Mouse (Mus musculus): ENCODE measurements around the gene Supt5. TPM values are rescaled to one million over a fixed set of nuclear protein-coding genes. Genes with fewer than 3 reads are reported as not detected.
A peak's percentile ranks its signal among the peaks of the same experiment; 100 is the strongest.

The Supt5 gene
- total RNA-seq, 2 experiments from 2014 or later, result 52.8 to 52.9 TPM

DNA sequence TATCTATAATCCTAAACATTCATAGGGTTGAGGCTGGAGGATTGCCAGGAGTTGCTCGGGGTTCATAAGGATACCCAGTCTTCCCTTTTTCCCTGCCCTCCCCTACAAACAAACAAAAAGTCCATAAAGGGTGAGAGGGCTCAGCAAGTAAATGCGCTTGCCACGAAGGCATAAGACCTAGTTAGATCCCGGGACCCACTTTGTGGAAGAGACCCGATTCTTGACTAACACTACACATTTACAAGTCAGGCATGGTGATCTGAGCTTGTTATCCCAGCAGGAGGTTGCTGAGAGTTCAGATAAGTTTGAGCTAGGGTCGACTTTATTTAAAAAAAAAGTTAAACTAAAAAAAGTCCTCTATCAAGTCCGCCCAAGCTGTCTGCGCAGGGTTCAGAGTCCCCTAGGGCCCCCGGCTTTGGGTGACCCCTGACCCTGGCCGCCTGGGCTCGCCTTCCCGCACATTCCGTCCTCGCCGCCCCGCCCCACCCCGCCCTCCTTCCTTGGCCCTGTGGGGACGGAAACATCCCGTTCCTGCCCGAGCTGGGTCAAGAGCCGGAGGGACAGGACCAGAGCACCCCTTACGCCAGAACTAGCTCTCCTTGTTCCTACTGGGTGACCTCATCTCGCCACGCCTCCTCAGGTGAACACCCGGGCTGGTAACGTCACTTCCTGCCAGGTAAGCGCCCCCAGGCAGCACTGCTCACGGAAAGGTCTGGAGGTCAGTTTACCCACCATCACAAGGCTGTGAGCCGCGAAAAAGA lies 37.6 kb upstream of the Supt5 start:
- intact Hi-C loops (cut with DNase I), result no loop called here
- peak; percentile 84 for DNase-seq (ENCODE audit: low spot score)

DNA sequence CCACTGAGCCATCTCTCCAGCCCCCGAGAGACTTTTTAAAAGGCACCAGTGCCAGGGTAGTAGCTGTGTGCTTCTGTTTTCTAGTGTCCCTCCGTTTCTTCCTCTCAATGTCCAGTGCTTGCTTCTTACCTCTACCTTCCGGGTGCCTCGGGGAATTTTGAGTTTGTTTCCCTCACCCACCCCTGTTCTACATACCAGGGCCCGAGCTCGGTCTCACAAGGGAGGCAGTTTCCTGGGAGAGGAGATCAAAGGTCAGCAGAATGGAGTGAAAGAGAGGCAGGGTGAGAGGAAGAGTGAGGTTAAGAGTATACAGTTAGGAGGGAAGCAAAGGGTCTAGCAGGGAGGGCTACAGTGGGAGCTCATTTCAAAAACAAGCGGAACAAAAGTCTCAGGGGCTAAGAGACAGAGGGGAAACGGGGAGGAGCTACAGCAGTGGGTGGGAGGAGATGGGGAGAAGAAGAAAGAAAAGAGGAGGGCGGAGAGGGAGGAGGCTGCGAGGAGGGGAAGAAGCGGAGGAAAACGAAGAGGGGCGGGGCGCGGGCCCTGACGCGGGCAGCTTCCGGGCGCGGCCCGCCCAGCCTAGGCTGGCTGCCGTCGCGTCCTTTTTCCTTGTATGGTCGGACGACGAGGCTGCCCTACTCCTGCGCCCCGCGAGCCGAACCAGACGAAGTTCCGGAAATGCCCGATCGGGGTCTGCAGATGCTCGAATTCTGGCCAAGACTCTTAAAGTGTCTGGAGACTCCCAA lies 36.8 kb upstream of the Supt5 start:
- intact Hi-C loops (cut with DNase I), result no loop called here

DNA sequence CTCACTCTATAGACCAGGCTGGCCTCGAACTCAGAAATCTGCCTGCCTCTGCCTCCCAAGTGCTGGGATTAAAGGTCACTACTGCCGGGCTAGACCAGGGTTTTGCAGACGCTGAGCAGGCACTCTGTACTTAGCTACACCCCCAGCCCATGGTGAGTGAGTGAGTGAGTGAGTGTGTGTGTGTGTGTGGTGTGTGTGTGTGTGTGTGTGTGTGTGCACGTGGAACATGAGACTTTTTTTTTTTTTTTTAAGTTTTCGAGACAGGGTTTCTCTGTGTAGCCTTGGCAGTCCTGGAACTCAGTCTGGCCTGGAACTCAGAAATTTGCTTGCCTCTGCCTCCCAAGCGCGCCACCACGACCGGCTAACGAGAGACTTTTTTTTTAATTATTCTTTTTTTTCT lies 36.1 kb upstream of the Supt5 start:
- intact Hi-C loops (cut with DNase I), result no loop called here

More for the DNA sequence above, 36.8 kb upstream of the Supt5 start:
- peak; percentile 92 for DNase-seq (ENCODE audit: low spot score)

DNA sequence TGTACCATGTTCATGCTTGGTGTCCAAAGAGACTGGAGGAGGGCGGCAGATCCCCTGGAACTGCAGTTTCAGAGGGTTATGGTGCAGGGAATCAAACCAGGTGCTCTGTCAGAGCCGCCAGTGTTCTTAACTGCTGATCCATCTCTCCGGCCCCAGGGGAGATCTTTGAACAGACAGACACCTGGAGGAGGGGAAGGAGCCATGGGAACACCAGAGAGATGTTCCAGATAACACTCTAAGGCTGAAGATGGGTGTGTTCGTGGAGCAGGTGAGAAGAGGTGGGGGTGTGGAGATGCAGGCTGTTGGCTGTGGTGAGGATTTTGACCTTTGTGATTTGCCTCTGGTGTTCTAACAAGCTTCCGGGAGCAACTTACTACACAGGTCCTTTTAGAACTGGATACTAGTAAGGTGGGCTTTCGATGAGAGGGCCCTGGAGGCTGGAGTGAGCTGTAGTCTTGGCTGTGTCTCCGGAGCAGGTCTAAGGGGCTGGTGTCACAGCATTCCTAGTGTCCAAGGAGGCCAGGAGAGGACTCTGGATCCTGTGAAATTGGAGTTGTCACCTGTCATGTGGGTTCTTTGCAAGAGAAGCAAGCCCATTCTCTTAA lies 35.4 kb upstream of the Supt5 start:
- intact Hi-C loops (cut with DNase I), result loop anchor here (1.0 kb wide), 1 partner anchor 12 kb away; no protein-coding TSS in a partner anchor
- no peak for DNase-seq (ENCODE audit: low spot score)

More for the DNA sequence above, 36.1 kb upstream of the Supt5 start:
- no peak for DNase-seq (ENCODE audit: low spot score)

DNA sequence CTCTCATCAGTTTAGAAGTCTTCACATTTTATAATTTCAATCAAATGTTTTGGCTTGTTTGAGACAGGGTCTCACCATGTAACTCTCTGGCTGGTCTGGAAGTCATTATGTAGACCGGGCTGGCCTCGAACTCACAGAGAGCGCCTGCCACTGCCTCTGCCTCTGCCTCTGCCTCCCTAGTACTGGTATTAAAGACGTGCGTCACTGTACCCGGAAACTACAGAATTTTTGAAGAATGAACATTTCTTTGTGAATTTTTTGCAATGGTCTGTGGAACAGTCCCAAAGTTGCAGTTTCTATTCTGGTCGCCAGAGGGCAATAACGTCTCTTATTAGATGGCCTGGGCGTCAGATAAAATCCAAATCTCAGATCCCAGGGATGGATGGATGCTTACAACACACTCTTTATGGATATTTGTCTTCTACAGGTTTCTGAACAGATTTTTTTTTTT lies 34.6 kb upstream of the Supt5 start:
- intact Hi-C loops (cut with DNase I), result loop anchor here (1.0 kb wide), 1 partner anchor 13 kb away; no protein-coding TSS in a partner anchor
- DNase-seq (ENCODE audit: low spot score), result no peak

DNA sequence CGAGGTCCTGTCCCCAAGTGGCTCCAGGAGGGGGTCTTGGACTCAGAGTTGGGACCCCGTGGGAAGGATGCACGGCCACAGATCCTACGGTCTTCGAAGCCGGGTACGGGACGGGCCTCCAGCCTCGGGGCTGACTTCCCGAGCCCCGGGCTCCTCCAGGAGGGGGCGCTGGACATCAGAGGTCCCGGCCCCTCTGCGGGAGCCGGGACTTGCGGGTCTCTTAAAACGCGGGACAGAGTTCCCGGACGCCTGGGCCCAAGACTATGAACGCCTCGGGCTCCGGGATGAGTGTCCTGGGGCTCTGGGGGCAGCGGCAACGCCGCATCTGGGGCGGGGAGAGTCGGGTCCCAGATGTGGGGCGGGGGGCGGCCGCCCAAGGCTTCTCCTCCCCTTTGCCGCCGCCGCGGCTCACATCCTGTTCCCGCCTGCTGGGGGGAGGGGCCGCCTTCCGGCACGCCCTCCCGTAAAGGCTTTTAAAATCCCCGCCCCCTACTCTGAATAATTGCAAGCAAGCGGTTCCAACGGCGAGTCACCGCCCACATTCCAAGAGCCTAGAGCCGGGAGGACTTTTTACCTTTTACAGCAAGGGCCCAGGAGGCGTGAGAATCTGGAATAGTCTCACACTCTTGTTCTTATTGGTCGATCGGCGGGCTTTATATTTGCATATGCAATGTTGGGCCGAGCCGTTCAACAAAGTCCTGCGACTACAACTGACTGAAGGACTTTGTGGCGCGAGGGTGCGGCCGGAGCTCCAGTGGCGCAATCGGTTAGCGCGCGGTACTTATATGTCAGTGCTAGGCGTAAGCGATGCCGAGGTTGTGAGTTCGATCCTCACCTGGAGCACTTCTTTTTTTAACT lies 33.9 kb upstream of the Supt5 start, which contains the start of gene Plekhg2:
TSS of gene Plekhg2 (minus strand) at position 349 of the 858 bp plus-strand sequence.
- DNase-seq (ENCODE audit: low spot score), result peak; percentile 98
- intact Hi-C loops (cut with DNase I), result loop anchor here (1.0 kb wide), 1 partner anchor 14 kb away; no protein-coding TSS in a partner anchor

DNA sequence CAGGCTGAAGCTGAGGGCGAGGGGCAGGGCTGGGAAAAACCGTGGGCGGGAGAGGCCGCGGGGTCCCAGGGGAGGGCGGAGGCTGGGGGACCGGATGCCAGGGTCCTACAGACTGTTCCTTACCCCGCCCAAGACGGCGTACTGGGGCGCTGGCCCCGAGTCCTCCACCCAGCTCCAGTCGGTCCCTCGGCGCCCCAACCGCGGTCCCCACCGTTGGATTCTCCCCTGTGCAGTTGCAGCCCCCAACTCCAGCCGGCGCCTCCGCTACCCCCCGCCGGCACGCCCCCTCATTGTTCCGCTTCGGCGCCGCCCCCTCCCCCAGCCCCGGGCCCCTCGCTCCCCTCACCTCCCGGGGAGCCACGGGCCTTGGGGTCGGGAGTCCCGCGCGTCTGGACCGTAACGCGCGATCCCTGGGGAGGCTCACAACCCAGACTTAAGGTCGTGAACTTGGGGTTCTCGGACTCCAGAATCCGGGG lies 33.0 kb upstream of the Supt5 start:
- DNase-seq (ENCODE audit: low spot score), result peak; percentile 79
- intact Hi-C loops (cut with DNase I), result loop anchor here (2.0 kb wide), 1 partner anchor 21 kb away; the partner anchor contains the start of gene Rps16

DNA sequence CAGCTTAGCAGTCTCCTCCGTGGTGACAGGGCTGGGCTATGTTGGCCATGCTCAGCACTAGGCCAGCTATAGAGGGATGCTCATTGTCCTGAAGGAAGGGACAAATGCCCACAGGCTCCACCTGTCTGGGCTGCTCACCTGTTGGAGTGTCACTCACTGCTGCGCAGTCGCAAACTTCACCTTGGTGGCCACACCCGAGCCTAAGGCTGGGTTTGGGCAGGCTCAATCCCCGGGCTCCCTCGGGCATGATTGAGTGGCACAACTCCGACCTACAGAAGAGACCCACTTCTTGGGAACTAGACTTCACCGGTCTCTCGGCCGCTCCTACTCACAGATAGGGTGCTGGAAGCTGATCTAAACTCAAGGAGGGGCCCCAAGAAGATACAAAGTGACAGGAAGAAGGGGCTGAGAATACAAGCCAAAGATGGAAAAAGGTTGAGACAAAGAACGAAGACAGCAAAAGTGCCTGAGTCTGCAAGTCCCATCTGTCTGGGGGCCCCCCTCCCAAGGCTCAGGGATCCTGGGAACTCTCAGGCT lies 32.5 kb upstream of the Supt5 start:
- intact Hi-C loops (cut with DNase I), result loop anchor here (2.0 kb wide), 1 partner anchor 20 kb away; the partner anchor contains the start of gene Rps16
- no peak for DNase-seq (ENCODE audit: low spot score)

DNA sequence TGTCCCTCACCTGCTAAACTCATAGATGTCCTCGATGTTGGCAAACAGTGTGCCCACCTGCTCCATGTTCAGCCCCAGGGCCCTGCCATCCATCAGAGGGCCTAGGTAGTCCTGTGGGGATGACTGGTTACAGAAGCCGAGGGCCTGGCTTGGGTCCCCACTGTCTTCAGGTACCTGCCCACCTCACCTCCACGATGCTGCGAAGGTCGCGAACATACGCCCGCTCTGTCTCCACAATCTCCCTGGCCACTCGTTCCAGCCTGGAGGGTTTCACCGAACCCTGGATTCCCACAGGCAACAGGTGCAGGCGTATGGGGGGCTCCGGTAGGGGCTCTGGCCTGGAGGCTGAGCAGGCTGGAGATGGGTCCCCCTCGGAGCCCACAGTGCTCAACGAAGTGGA lies 31.5 kb upstream of the Supt5 start:
- intact Hi-C loops (cut with DNase I), result loop anchor here (2.0 kb wide), 1 partner anchor 19 kb away; the partner anchor contains the start of gene Rps16
- DNase-seq (ENCODE audit: low spot score), result no peak

DNA sequence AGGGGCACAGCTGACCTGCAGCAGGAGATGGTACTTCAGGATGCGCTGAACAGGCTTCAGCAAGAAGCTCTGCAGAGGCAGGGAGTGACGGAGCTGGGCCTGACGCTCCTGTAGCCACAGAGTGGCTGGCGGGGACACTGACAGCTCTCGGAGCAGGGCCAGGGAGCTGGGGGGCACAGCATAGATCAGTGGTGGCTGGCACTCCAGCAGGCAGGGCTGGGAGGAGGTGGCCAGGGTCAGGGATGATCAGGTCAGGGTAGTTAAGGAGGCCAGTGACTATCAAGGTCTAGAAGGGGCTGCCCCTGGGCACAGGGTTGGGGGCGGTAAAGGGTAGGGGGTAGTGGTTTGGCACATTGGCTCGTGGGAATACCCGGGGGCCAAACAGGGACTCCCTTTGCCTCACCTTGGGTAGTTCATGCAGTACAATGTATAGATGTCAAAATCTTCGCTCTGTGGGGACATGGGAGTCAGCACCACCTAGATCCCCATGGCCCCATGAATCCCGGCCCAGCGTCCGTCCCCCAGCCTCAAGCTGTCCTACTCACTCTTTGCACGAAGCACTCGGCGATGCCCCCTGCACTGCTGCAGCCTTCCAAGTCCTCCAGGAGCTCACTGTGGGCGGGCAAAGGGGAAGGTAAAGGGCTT lies 29.9 kb upstream of the Supt5 start:
- intact Hi-C loops (cut with DNase I), result no loop called here
- DNase-seq (ENCODE audit: low spot score), result no peak

DNA sequence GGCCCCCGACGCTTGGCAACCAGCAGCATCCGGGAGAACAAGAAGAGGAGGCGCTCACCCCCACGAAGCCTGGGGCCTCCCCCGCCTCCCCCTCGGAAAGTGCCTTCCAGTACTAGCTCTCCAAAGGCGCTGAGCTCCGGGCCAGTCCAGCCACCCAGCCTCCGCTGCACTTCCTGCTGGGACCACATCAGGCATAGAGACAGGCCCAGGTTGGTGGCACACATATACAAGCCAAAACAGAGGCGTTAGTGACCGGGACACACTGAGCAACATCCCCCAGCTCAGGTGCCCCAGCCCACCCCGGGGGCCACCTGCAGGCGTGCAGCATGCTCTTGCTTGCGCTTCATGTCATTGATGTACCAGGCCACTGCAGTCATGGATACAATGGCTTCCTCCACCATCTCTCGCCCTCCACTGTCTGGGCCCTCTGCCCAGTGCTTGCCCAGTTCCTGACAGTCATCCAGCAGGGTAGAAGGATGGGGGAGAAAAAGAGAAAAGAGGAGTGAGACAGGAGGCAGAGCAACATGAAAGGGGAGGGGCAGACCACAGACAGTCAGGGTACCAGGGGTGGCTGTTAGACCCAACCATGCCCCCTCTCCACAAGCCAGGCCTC lies 29.2 kb upstream of the Supt5 start:
- intact Hi-C loops (cut with DNase I), result no loop called here

DNA sequence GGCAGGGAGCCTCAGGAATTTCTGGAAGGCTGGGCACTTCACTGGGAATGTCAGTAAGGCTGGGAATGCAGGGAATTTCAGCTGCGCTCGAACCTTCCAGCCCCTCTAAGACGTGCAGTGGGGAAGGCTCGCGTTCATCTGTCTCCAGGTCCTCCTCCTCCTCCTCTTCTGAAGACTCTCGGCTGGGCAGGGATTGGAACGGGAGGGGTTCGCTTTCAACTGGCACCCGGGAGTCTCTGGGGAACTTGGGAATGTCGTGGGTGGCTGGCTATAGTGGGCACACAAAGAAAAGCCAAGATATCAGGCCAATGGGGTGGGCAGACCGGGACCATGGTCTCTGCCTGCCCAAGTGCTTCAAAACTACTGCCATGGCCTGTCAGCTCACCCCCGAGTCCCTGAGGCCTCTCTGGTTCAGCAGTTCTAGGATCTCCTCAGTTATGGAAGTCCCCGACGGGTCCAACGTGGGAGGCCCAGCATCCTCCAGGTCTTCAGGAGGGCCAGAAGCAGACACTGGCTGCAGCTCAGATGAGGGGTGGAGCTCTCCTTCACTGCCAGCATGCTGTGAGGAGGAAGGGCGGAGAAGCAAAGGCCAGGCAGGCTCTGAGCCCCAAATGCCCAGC lies 24.0 kb upstream of the Supt5 start:
- no peak for DNase-seq (ENCODE audit: low spot score)
- intact Hi-C loops (cut with DNase I), result no loop called here

More for the DNA sequence above, 29.2 kb upstream of the Supt5 start:
- DNase-seq (ENCODE audit: low spot score), result no peak

DNA sequence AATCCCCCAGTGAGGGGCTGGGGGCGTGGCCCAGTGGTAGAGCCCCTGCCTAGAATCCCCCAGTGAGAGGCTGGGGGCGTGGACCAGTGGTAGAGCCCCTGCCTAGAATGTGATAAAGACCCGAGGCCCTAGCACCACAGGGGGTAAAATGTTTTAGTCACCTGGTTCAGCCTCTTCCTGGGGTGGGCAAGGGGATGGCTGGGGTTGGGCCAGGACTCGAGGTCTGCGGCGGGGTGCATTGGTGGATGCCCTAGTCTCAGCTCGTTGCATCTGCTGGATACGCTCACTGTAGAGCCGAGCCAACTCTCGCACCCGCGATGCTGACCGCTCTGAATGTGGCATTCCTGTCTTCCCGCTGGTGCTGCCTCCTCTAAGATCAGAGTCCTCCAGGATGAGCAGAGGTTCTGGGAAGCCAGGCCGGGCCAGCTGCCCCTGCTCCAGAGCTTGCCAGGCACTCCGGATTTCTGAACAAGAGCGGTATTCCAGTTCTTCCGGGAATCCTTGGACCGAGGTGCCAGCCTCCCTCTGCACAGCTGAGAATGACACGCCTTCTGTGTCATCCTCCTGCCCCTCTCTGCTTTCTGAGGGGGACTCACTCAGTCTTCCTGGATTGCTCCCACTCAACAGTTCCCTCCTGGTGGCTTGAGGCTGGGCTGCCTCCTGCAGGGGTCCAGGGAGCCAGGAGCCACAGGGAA lies 23.2 kb upstream of the Supt5 start:
- no peak for DNase-seq (ENCODE audit: low spot score)
- intact Hi-C loops (cut with DNase I), result no loop called here

DNA sequence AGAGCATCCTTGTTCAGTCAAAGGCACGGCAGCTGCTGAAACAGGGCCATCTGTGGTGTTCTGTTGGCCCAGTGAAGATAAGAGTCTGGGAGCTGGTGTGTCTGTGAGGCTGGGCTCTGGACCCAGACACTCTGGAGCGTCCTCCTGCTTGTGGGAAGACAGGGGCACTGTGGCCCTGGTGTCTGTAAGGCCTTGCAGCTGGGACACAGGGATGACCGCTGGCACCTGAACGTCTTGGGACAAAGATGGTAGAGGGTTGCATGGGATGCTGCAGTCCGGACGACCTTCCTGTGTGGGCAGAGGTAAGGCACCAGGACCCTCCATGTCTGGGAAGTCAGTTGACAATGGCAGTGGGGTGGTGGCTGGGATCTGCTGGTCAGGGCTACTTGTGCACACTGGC lies 21.7 kb upstream of the Supt5 start:
- intact Hi-C loops (cut with DNase I), result no loop called here
- no peak for DNase-seq (ENCODE audit: low spot score)

DNA sequence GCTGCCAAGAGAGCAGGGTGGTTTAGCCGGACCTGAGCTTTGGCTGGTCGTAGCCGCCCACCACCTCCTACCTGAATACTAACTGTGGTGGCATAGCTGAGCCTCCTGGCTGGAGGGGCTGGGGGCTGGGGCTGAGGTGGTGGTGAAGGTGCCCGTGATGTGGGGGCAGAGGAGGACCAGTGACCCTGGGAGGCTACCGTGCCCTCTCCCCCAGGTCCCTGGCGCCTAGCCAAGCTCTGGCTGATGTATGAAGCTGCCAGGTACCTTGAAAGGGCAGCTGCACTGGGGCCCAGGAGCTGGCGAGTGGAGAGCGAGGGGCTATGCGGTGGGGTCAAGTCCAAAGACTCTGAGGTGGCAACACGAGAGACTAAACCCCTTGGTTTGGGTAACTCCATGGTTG lies 21.3 kb upstream of the Supt5 start:
- intact Hi-C loops (cut with DNase I), result no loop called here
- no peak for DNase-seq (ENCODE audit: low spot score)

DNA sequence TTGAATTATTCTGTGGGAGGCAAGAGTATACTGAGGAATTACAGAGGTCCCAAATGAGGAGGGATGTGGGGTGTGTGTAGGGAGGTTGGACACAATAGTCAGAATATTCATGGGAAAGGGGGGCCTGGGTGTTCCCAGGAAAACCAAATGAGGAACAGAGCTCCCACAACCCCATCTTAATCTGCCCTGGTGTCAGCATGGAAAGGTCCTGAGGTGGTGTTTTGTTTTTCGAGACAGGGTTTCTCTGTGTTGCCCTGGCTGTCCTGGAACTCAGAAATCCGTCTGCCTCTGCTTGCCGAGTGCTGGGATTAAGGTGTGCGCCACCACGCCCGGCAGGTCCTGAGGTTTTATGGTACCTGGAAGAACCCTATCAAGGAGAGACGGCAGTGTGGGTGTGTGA lies 19.9 kb upstream of the Supt5 start:
- intact Hi-C loops (cut with DNase I), result no loop called here
- DNase-seq (ENCODE audit: low spot score), result no peak

DNA sequence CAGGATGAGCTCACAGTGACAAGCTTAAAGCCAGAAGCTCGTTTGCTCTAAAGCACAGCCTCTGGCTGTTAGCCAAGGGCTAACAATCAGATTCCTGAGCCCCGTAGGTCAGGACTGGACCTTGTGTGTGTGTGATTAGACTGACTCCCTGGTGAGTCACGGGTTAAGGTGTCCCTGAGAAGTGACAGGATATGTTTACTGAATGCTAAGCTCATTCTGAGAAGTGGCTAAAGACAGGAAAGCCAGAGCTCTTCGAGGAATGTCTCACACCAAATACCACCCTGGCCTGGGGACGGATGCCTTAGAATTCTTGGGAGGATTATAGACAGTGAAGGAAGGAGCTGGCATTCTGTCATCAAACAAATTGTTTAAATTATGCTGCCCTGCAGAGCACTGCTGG lies 19.4 kb upstream of the Supt5 start:
- DNase-seq (ENCODE audit: low spot score), result no peak
- intact Hi-C loops (cut with DNase I), result no loop called here

Data from heart, postnatal 25 days (tissue).